Mouse (Mus musculus): Measurements from ENCODE around the gene Ap4b1. TPM values are rescaled to one million over a fixed set of nuclear protein-coding genes. Genes with fewer than 3 reads are reported as not detected.
A peak's percentile ranks its signal among the peaks of the same experiment; 100 is the strongest.
"Not testable (repeated sequence)": the region's sequence is repeated elsewhere in the genome, so short reads cannot be mapped to it uniquely, and the experiment has no call there.

The Ap4b1 gene
- total RNA-seq, 2 experiments from 2014 or later = 11.7 to 14.9 TPM

- intact Hi-C loops (cut with DNase I) = no loop called here
- no peak for DNase-seq (ENCODE audit: low spot score)
Observed at GRCm38 (mm10) chr3:103792566-103792965, 16.8 kb upstream of the Ap4b1 start.

GRCm38 (mm10) chr3:103796389-103796788 lies 12.9 kb upstream of the Ap4b1 start:
- intact Hi-C loops (cut with DNase I) = no loop called here
- no peak for DNase-seq (ENCODE audit: low spot score)

GRCm38 (mm10) chr3:103799507-103799906 lies 9.8 kb upstream of the Ap4b1 start:
- intact Hi-C loops (cut with DNase I) = no loop called here
- DNase-seq (ENCODE audit: low spot score) = no peak

- intact Hi-C loops (cut with DNase I) = loop anchor here (1.0 to 5.0 kb wide), 2 partner anchors 11 to 35 kb away; partner anchors contain the start of gene Hipk1
- DNase-seq (ENCODE audit: low spot score) = peak; percentile 86
Observed at GRCm38 (mm10) chr3:103801631-103802531, 7.4 kb upstream of the Ap4b1 start.

- no peak for DNase-seq (ENCODE audit: low spot score)
- intact Hi-C loops (cut with DNase I) = loop anchor here (5.0 kb wide), 1 partner anchor 36 kb away; no protein-coding TSS in a partner anchor
Observed at GRCm38 (mm10) chr3:103802861-103803260, 6.5 kb upstream of the Ap4b1 start.

GRCm38 (mm10) chr3:103805671-103806070 lies 3.6 kb upstream of the Ap4b1 start:
- intact Hi-C loops (cut with DNase I) = no loop called here
- DNase-seq (ENCODE audit: low spot score) = no peak

- intact Hi-C loops (cut with DNase I) = loop anchor here (1.0 to 5.0 kb wide), 2 partner anchors 18 to 57 kb away; partner anchors contain the start of gene Hipk1
- DNase-seq (ENCODE audit: low spot score) = no peak
Observed at GRCm38 (mm10) chr3:103809799-103810150, 455 bp downstream of the Ap4b1 start.

- intact Hi-C loops (cut with DNase I) = loop anchor here (5.0 kb wide), 1 partner anchor 59 kb away; no protein-coding TSS in a partner anchor
- DNase-seq (ENCODE audit: low spot score) = no peak
Observed at GRCm38 (mm10) chr3:103810967-103811366, 1.6 kb downstream of the Ap4b1 start.

- intact Hi-C loops (cut with DNase I) = no loop called here
- no peak for DNase-seq (ENCODE audit: low spot score)
Observed at GRCm38 (mm10) chr3:103827548-103827947, 18.2 kb downstream of the Ap4b1 start.

- intact Hi-C loops (cut with DNase I) = no loop called here
- no peak for DNase-seq (ENCODE audit: low spot score)
Observed at GRCm38 (mm10) chr3:103829036-103829435, 19.7 kb downstream of the Ap4b1 start.

- DNase-seq (ENCODE audit: low spot score); intact Hi-C loops (cut with DNase I): not testable (repeated sequence)
Observed at GRCm38 (mm10) chr3:103830681-103831080, 21.4 kb downstream of the Ap4b1 start.

- intact Hi-C loops (cut with DNase I) = no loop called here
- no peak for DNase-seq (ENCODE audit: low spot score)
Observed at GRCm38 (mm10) chr3:103831146-103831545, 21.8 kb downstream of the Ap4b1 start.

GRCm38 (mm10) chr3:103832426-103832825 lies 23.1 kb downstream of the Ap4b1 start, which contains the start of gene Bcl2l15:
Bcl2l15 (plus strand) TSS chr3:103832601.
- no peak for DNase-seq (ENCODE audit: low spot score)
- intact Hi-C loops (cut with DNase I) = no loop called here

- intact Hi-C loops (cut with DNase I) = no loop called here
- no peak for DNase-seq (ENCODE audit: low spot score)
Observed at GRCm38 (mm10) chr3:103834001-103834400, 24.7 kb downstream of the Ap4b1 start.

GRCm38 (mm10) chr3:103835272-103835950 lies 26.1 kb downstream of the Ap4b1 start:
- no peak for DNase-seq (ENCODE audit: low spot score)
- intact Hi-C loops (cut with DNase I) = no loop called here

GRCm38 (mm10) chr3:103835951-103836310 lies 26.6 kb downstream of the Ap4b1 start:
- intact Hi-C loops (cut with DNase I) = no loop called here
- DNase-seq (ENCODE audit: low spot score) = no peak

GRCm38 (mm10) chr3:103836453-103836852 lies 27.1 kb downstream of the Ap4b1 start:
- intact Hi-C loops (cut with DNase I) = no loop called here
- no peak for DNase-seq (ENCODE audit: low spot score)

- no peak for DNase-seq (ENCODE audit: low spot score)
- intact Hi-C loops (cut with DNase I) = no loop called here
Observed at GRCm38 (mm10) chr3:103839711-103840110, 30.4 kb downstream of the Ap4b1 start.

GRCm38 (mm10) chr3:103840195-103840594 lies 30.9 kb downstream of the Ap4b1 start:
- DNase-seq (ENCODE audit: low spot score); intact Hi-C loops (cut with DNase I): not testable (repeated sequence)

GRCm38 (mm10) chr3:103840946-103841345 lies 31.6 kb downstream of the Ap4b1 start:
- DNase-seq (ENCODE audit: low spot score); intact Hi-C loops (cut with DNase I): not testable (repeated sequence)
